Mouse (Mus musculus) intestine, embryonic 16.5 days (tissue): ENCODE results near the gene Gm6034. TPM values are rescaled to one million over a fixed set of nuclear protein-coding genes. Genes with fewer than 3 reads are reported as not detected.
A peak's percentile ranks its signal among the peaks of the same experiment; 100 is the strongest.
"Not testable (repeated sequence)": the region's sequence is repeated elsewhere in the genome, so short reads cannot be mapped to it uniquely, and the experiment has no call there.

Experiments
- ATAC-seq: fragments of 200-750 bp; cut with Nextera tagmentation; 2 replicates; pipeline ENCODE4 v1.8.0; 2017; ENCODE audit warnings: moderate TSS enrichment, moderate library complexity
- H3K27ac ChIP-seq: fragments of 300-500 bp; sonication (generic); 2 replicates; pipeline ENCODE4 v1.5.1; 2014; ENCODE audit warnings: mild to moderate bottlenecking, low read length
- H3K27me3 ChIP-seq: fragments of 300-500 bp; sonication (generic); replicated peaks from 2 replicates; pipeline ENCODE4 v1.6.1; 2014; ENCODE audit warnings: low read length, control low read depth, mixed read lengths; ENCODE audit not compliant: control insufficient read depth, insufficient read depth
- H3K36me3 ChIP-seq: fragments of 300-500 bp; sonication (generic); 2 replicates; pipeline ENCODE4 v1.6.1; 2014; ENCODE audit warnings: low read length, control low read depth; ENCODE audit not compliant: control insufficient read depth, insufficient read depth
- H3K4me1 ChIP-seq: fragments of 300-500 bp; sonication (generic); 2 replicates; pipeline ENCODE4 v1.6.1; 2014; ENCODE audit warnings: low read length, control low read depth, mixed read lengths; ENCODE audit not compliant: control insufficient read depth, insufficient read depth
- H3K4me2 ChIP-seq: fragments of 300-500 bp; sonication (generic); 2 replicates; pipeline ENCODE4 v1.6.1; 2014; ENCODE audit warnings: low read depth, low read length, control low read depth
- H3K4me3 ChIP-seq: fragments of 300-500 bp; sonication (generic); 2 replicates; pipeline ENCODE4 v1.5.1; 2014; ENCODE audit warnings: mild to moderate bottlenecking, low read length
- H3K9ac ChIP-seq: fragments of 300-500 bp; sonication (generic); 2 replicates; pipeline ENCODE4 v1.6.1; 2014; ENCODE audit warnings: low read depth, low read length
- H3K9me3 ChIP-seq: fragments of 300-500 bp; sonication (generic); 2 replicates; pipeline ENCODE4 v1.6.1; 2016; ENCODE audit warnings: low read length, control low read depth; ENCODE audit not compliant: control insufficient read depth
- WGBS: fragments of 180-500 bp; shearing (Covaris S2); extraction: QIAGEN DNeasy Blood & Tissue Kit; methylation state at CpG from one replicate; pipeline ENCODE4 v1.1.7; 2014; 5-methylcytosine and 5-hydroxymethylcytosine counted together
- polyA plus RNA-seq: library from polyadenylated mRNA; unstranded; fragments of >200 nt; fragmentation: Nextera tagmentation; extraction: Ambion mirVana; gene quantifications from 2 replicates; pipeline ENCODE4 v1.2.1, GENCODE M21; 2015

Gene Gm6034
- polyA plus RNA-seq, 1 experiment from 2014 or later, result 0.86 TPM

GRCm38 (mm10) chr17:36083870-36084451 is 41.2 kb downstream of the Gm6034 start:
- peak overlapping the region; percentile 99 for H3K4me2 ChIP-seq
- no peaks in the 10 kb centered on the region for H3K36me3 ChIP-seq
- no peaks in the 10 kb centered on the region for H3K9me3 ChIP-seq
- no peak overlapping the region for H3K27ac ChIP-seq
- peak; percentile 88 for ATAC-seq
- peak overlapping the region; percentile 65 for H3K9ac ChIP-seq
- peaks cover 5% of the 10 kb centered on the region; the same call in 1 of the 2 replicates for H3K27me3 ChIP-seq
- H3K4me1 ChIP-seq, result no peaks in the 10 kb centered on the region
- H3K4me3 ChIP-seq, result peak overlapping the region; percentile 59
- under 1% methylated on average over 39 of the region's 42 CpGs for WGBS

- not testable (repeated sequence) for ATAC-seq, H3K27me3 ChIP-seq, H3K9ac ChIP-seq, H3K9me3 ChIP-seq, H3K27ac ChIP-seq, H3K4me1 ChIP-seq, H3K4me2 ChIP-seq, H3K4me3 ChIP-seq, H3K36me3 ChIP-seq
- WGBS, result 61% methylated on average over 1 of the region's 1 CpGs
Observed at GRCm38 (mm10) chr17:36085976-36086375, 43.2 kb downstream of the Gm6034 start.

GRCm38 (mm10) chr17:36091933-36092332 is 49.2 kb downstream of the Gm6034 start:
- WGBS, result no CpG with 5 or more reads among the region's 2 CpGs
- H3K27ac ChIP-seq, H3K9me3 ChIP-seq, H3K27me3 ChIP-seq, ATAC-seq, H3K4me1 ChIP-seq, H3K4me2 ChIP-seq, H3K9ac ChIP-seq, H3K4me3 ChIP-seq, H3K36me3 ChIP-seq: not testable (repeated sequence)

- ATAC-seq, H3K4me1 ChIP-seq: not testable (repeated sequence)
Observed at GRCm38 (mm10) chr17:36092520-36092919, 49.8 kb downstream of the Gm6034 start.

GRCm38 (mm10) chr17:36093936-36094335 is 51.2 kb downstream of the Gm6034 start:
- Histone ChIP-seq H3K4me2 (no peak overlapping the region), H3K27ac (no peak overlapping the region), H3K4me3 (no peak overlapping the region), H3K36me3 (no peaks in the 10 kb centered on the region), H3K9me3 (no peaks in the 10 kb centered on the region), H3K4me1 (no peaks in the 10 kb centered on the region), H3K27me3 (0 out of 2 replicates have a peak, but pooled peaks cover 2% of the 10 kb centered on the region), H3K9ac (no peak overlapping the region)
- ATAC-seq, result no peak
- WGBS, result 27% methylated on average over 3 of the region's 3 CpGs

More at GRCm38 (mm10) chr17:36092520-36092919, 49.8 kb downstream of the Gm6034 start:
- not testable (repeated sequence) for H3K27me3 ChIP-seq, H3K9ac ChIP-seq, H3K4me2 ChIP-seq, H3K4me3 ChIP-seq, H3K9me3 ChIP-seq, H3K36me3 ChIP-seq, H3K27ac ChIP-seq

- H3K27ac ChIP-seq, ATAC-seq, H3K9ac ChIP-seq, H3K4me2 ChIP-seq, H3K36me3 ChIP-seq, H3K4me3 ChIP-seq, H3K9me3 ChIP-seq, H3K4me1 ChIP-seq, H3K27me3 ChIP-seq: not testable (repeated sequence)
- 70% methylated on average over 2 of the region's 2 CpGs for WGBS
Observed at GRCm38 (mm10) chr17:36099603-36100002, 56.8 kb downstream of the Gm6034 start.

- not testable (repeated sequence) for H3K9ac ChIP-seq, ATAC-seq, H3K36me3 ChIP-seq, H3K9me3 ChIP-seq, H3K27me3 ChIP-seq, H3K4me3 ChIP-seq, H3K4me1 ChIP-seq, H3K4me2 ChIP-seq, H3K27ac ChIP-seq
- 92% methylated on average over 11 of the region's 12 CpGs for WGBS
Observed at GRCm38 (mm10) chr17:36102091-36102490, 59.3 kb downstream of the Gm6034 start.

Other genes starting within 250 kb of the Gm6034 start
- 16.0 and 16.2 TPM in 2 replicates for gene Ier3, start 221.3 kb upstream of the Gm6034 start, polyA plus RNA-seq
- 56.9 and 58.5 TPM in 2 replicates for gene Flot1, start 219.7 kb upstream of the Gm6034 start, polyA plus RNA-seq
- 559 and 622 TPM in 2 replicates for gene Tubb5, start 204.7 kb upstream of the Gm6034 start, polyA plus RNA-seq
- gene Mdc1, start 201.4 kb upstream of the Gm6034 start, polyA plus RNA-seq, result 10.0 and 11.8 TPM in 2 replicates
- 47.7 and 51.7 TPM in 2 replicates for gene Nrm, start 181.6 kb upstream of the Gm6034 start, polyA plus RNA-seq
- 19.3 and 19.4 TPM in 2 replicates for gene Ppp1r18, start 177.4 kb upstream of the Gm6034 start, polyA plus RNA-seq
- gene Dhx16, start 163.1 kb upstream of the Gm6034 start, polyA plus RNA-seq, result 36.0 and 38.3 TPM in 2 replicates
- gene 2310061I04Rik, start 145.5 kb upstream of the Gm6034 start, polyA plus RNA-seq, result 29.1 and 30.1 TPM in 2 replicates
- gene Atat1, start 132.9 kb upstream of the Gm6034 start, polyA plus RNA-seq, result 43.4 and 45.4 TPM in 2 replicates
- 133 and 145 TPM in 2 replicates for gene Mrps18b, start 126.6 kb upstream of the Gm6034 start, polyA plus RNA-seq
- 28.8 and 30.1 TPM in 2 replicates for gene Ppp1r10, start 126.5 kb upstream of the Gm6034 start, polyA plus RNA-seq
- gene Abcf1, start 73.2 kb upstream of the Gm6034 start, polyA plus RNA-seq, result 88.5 and 90.2 TPM in 2 replicates
- gene Gnl1, start 63.1 kb upstream of the Gm6034 start, polyA plus RNA-seq, result 35.8 and 36.4 TPM in 2 replicates
- gene Prr3, start 62.7 kb upstream of the Gm6034 start, polyA plus RNA-seq, result 22.5 and 25.9 TPM in 2 replicates
- 1.8 TPM in 2 replicates for gene H2-T24, start 22.4 kb upstream of the Gm6034 start, polyA plus RNA-seq
- gene H2-T23, start 10.1 kb upstream of the Gm6034 start, polyA plus RNA-seq, result 17.7 and 19.4 TPM in 2 replicates
- 16.0 and 16.1 TPM in 2 replicates for gene H2-T22, start 214 bp upstream of the Gm6034 start, polyA plus RNA-seq
- 7.2 and 11.9 TPM in 2 replicates for gene Gm11127, start 15.4 kb downstream of the Gm6034 start, polyA plus RNA-seq
- 0.29 and 0.36 TPM in 2 replicates for gene Gm19684, start 78.7 kb downstream of the Gm6034 start, polyA plus RNA-seq
- gene Gm7030, start 86.5 kb downstream of the Gm6034 start, polyA plus RNA-seq, result 1.4 and 2.1 TPM in 2 replicates
- gene Gm8909, start 125.6 kb downstream of the Gm6034 start, polyA plus RNA-seq, result 1.9 and 3.5 TPM in 2 replicates
- 42.3 and 46.9 TPM in 2 replicates for gene H2-T3, start 147.3 kb downstream of the Gm6034 start, polyA plus RNA-seq
- 129 and 139 TPM in 2 replicates for gene Rpp21, start 215.1 kb downstream of the Gm6034 start, polyA plus RNA-seq
- gene Trim39, start 229.3 kb downstream of the Gm6034 start, polyA plus RNA-seq, result 9.7 and 10.6 TPM in 2 replicates
- not detected in 2 replicates for gene H2-M10.2, start 243.5 kb downstream of the Gm6034 start, polyA plus RNA-seq